Mouse (Mus musculus) hindbrain, embryonic 15.5 days (tissue): ENCODE measurements around the gene Rasgrp2. TPM values are rescaled to one million over a fixed set of nuclear protein-coding genes. Genes with fewer than 3 reads are reported as not detected.

Source experiments
- ATAC-seq: fragments of 200-750 bp; cut with Nextera tagmentation; 2 replicates; pipeline ENCODE4 v1.8.0; 2017; ENCODE audit warnings: low read depth, moderate number of reproducible peaks, moderate TSS enrichment; ENCODE audit not compliant: low FRiP score
- H3K27ac ChIP-seq: fragments of 300-500 bp; sonication (generic); replicated peaks from 2 replicates; pipeline ENCODE4 v1.5.1; 2015; ENCODE audit warnings: mild to moderate bottlenecking, inconsistent platforms
- H3K27me3 ChIP-seq: fragments of 300-500 bp; sonication (generic); 2 replicates; pipeline ENCODE4 v1.6.1; 2015; ENCODE audit warnings: control low read depth, inconsistent platforms
- H3K36me3 ChIP-seq: fragments of 300-500 bp; sonication (generic); 2 replicates; pipeline ENCODE4 v1.6.1; 2015; ENCODE audit warnings: control low read depth, inconsistent platforms
- H3K4me1 ChIP-seq: fragments of 300-500 bp; sonication (generic); replicated peaks from 2 replicates; pipeline ENCODE4 v1.6.1; 2015; ENCODE audit warnings: control low read depth, inconsistent platforms
- H3K4me2 ChIP-seq: fragments of 300-500 bp; sonication (generic); 2 replicates; pipeline ENCODE4 v1.6.1; 2015; ENCODE audit warnings: moderate library complexity, mild to moderate bottlenecking, inconsistent platforms
- H3K4me3 ChIP-seq: fragments of 300-500 bp; sonication (generic); 2 replicates; pipeline ENCODE4 v1.5.1; 2015; ENCODE audit warnings: mild to moderate bottlenecking, inconsistent platforms
- H3K9ac ChIP-seq: fragments of 300-500 bp; sonication (generic); 2 replicates; pipeline ENCODE4 v1.6.1; 2015; ENCODE audit warnings: inconsistent platforms
- H3K9me3 ChIP-seq: fragments of 300-500 bp; sonication (generic); 2 replicates; pipeline ENCODE4 v1.6.1; 2016; ENCODE audit warnings: control low read depth, inconsistent platforms
- WGBS: fragments of 180-500 bp; shearing (Covaris S2); methylation state at CpG from one replicate; pipeline ENCODE4 v1.1.7; 2015; 5-methylcytosine and 5-hydroxymethylcytosine counted together
- polyA plus RNA-seq: library from polyadenylated mRNA; unstranded; fragments of >200 nt; fragmentation: Nextera tagmentation; extraction: Ambion mirVana; gene quantifications from 2 replicates; pipeline ENCODE4 v1.2.1, GENCODE M21; 2015

Gene Rasgrp2
- polyA plus RNA-seq, 1 experiment from 2014 or later = 140 TPM

GRCm38 (mm10) chr19:6384128-6384527 is 15.0 kb upstream of the Rasgrp2 start, which contains the start of gene Pygm:
Gene Pygm, plus strand, starts transcription at chr19:6384399.
- no peak for ATAC-seq
- peak within 1 kb of the TSS; percentile 38; the same call in 1 of the 2 replicates for H3K27ac ChIP-seq

GRCm38 (mm10) chr19:6384954-6385353 is 14.2 kb upstream of the Rasgrp2 start:
- no peak overlapping the region for H3K4me3 ChIP-seq
- no peak overlapping the region for H3K27ac ChIP-seq
- no peaks in the 10 kb centered on the region for H3K27me3 ChIP-seq
- H3K36me3 ChIP-seq = no peaks in the 10 kb centered on the region
- H3K9me3 ChIP-seq = no peaks in the 10 kb centered on the region
- H3K4me2 ChIP-seq = no peak overlapping the region
- H3K9ac ChIP-seq = no peak overlapping the region
- H3K4me1 ChIP-seq = peaks cover 8% of the 10 kb centered on the region
- ATAC-seq = no peak
- WGBS = 82% methylated on average over 11 of the region's 11 CpGs

More at GRCm38 (mm10) chr19:6384128-6384527, 15.0 kb upstream of the Rasgrp2 start, which contains the start of gene Pygm:
- H3K9ac ChIP-seq = no peak within 1 kb of the TSS
- no peak within 1 kb of the TSS for H3K4me3 ChIP-seq
- H3K4me1 ChIP-seq = no peaks in the 10 kb centered on the region; the same call in 1 of the 2 replicates
- no peaks in the 10 kb centered on the region for H3K36me3 ChIP-seq
- H3K27me3 ChIP-seq = no peaks in the 10 kb centered on the region
- WGBS = 23% methylated on average over 7 of the region's 7 CpGs
- no peaks in the 10 kb centered on the region for H3K9me3 ChIP-seq
- H3K4me2 ChIP-seq = no peak within 1 kb of the TSS

GRCm38 (mm10) chr19:6385419-6385818 is 13.7 kb upstream of the Rasgrp2 start:
- no peak overlapping the region for H3K9ac ChIP-seq
- no peak overlapping the region for H3K27ac ChIP-seq
- no peaks in the 10 kb centered on the region for H3K36me3 ChIP-seq
- H3K4me1 ChIP-seq = peaks cover 11% of the 10 kb centered on the region
- H3K27me3 ChIP-seq = no peaks in the 10 kb centered on the region
- no peak overlapping the region for H3K4me2 ChIP-seq
- 89% methylated on average over 5 of the region's 5 CpGs for WGBS
- ATAC-seq = no peak
- no peak overlapping the region for H3K4me3 ChIP-seq
- H3K9me3 ChIP-seq = no peaks in the 10 kb centered on the region

GRCm38 (mm10) chr19:6385821-6386220 is 13.3 kb upstream of the Rasgrp2 start:
- H3K36me3 ChIP-seq = no peaks in the 10 kb centered on the region
- H3K27ac ChIP-seq = no peak overlapping the region
- H3K9me3 ChIP-seq = no peaks in the 10 kb centered on the region
- no peak overlapping the region for H3K4me2 ChIP-seq
- H3K9ac ChIP-seq = no peak overlapping the region
- H3K27me3 ChIP-seq = no peaks in the 10 kb centered on the region
- H3K4me1 ChIP-seq = peaks cover 11% of the 10 kb centered on the region
- ATAC-seq = no peak
- no peak overlapping the region for H3K4me3 ChIP-seq
- 83% methylated on average over 7 of the region's 7 CpGs for WGBS

GRCm38 (mm10) chr19:6386234-6386633 is 12.9 kb upstream of the Rasgrp2 start:
- no peak for ATAC-seq
- H3K27me3 ChIP-seq = no peaks in the 10 kb centered on the region
- H3K4me1 ChIP-seq = peaks cover 11% of the 10 kb centered on the region
- H3K9ac ChIP-seq = no peak overlapping the region
- no peak overlapping the region for H3K4me2 ChIP-seq
- H3K36me3 ChIP-seq = no peaks in the 10 kb centered on the region
- no peaks in the 10 kb centered on the region for H3K9me3 ChIP-seq
- no peak overlapping the region for H3K4me3 ChIP-seq
- no peak overlapping the region for H3K27ac ChIP-seq
- 63% methylated on average over 9 of the region's 9 CpGs for WGBS

- no peak overlapping the region for H3K9ac ChIP-seq
- H3K4me1 ChIP-seq = peaks cover 11% of the 10 kb centered on the region
- no peak for ATAC-seq
- H3K4me3 ChIP-seq = no peak overlapping the region
- H3K9me3 ChIP-seq = no peaks in the 10 kb centered on the region
- 87% methylated on average over 13 of the region's 13 CpGs for WGBS
- H3K27ac ChIP-seq = no peak overlapping the region
- H3K4me2 ChIP-seq = no peak overlapping the region
- H3K36me3 ChIP-seq = no peaks in the 10 kb centered on the region
- no peaks in the 10 kb centered on the region for H3K27me3 ChIP-seq
Observed at GRCm38 (mm10) chr19:6388006-6388405, 11.1 kb upstream of the Rasgrp2 start.

- 6% methylated on average over 16 of the region's 16 CpGs for WGBS
- Histone ChIP-seq H3K36me3 (no peaks in the 10 kb centered on the region), H3K9me3 (no peaks in the 10 kb centered on the region), H3K4me1 (peaks cover 11% of the 10 kb centered on the region), H3K27ac (no peak overlapping the region), H3K4me3 (peak overlapping the region; percentile 34), H3K9ac (peak overlapping the region; percentile 41), H3K4me2 (peak overlapping the region; percentile 63), H3K27me3 (no peaks in the 10 kb centered on the region)
- ATAC-seq = peak; percentile 44
Observed at GRCm38 (mm10) chr19:6389803-6390202, 9.3 kb upstream of the Rasgrp2 start.

GRCm38 (mm10) chr19:6390251-6390650 is 8.9 kb upstream of the Rasgrp2 start:
- no peak overlapping the region for H3K4me3 ChIP-seq
- no peak overlapping the region for H3K9ac ChIP-seq
- 65% methylated on average over 6 of the region's 6 CpGs for WGBS
- no peak for ATAC-seq
- H3K36me3 ChIP-seq = no peaks in the 10 kb centered on the region
- H3K27me3 ChIP-seq = no peaks in the 10 kb centered on the region
- H3K4me2 ChIP-seq = peak overlapping the region; percentile 63
- peaks cover 11% of the 10 kb centered on the region for H3K4me1 ChIP-seq
- no peak overlapping the region for H3K27ac ChIP-seq
- no peaks in the 10 kb centered on the region for H3K9me3 ChIP-seq

- Histone ChIP-seq H3K27ac (no peak overlapping the region), H3K4me1 (peaks cover 11% of the 10 kb centered on the region), H3K9me3 (no peaks in the 10 kb centered on the region), H3K4me3 (no peak overlapping the region), H3K4me2 (no peak overlapping the region), H3K27me3 (no peaks in the 10 kb centered on the region), H3K9ac (no peak overlapping the region), H3K36me3 (no peaks in the 10 kb centered on the region)
- 95% methylated on average over 14 of the region's 14 CpGs for WGBS
- no peak for ATAC-seq
Observed at GRCm38 (mm10) chr19:6392743-6393393, 6.3 kb upstream of the Rasgrp2 start.

GRCm38 (mm10) chr19:6393637-6394036 is 5.5 kb upstream of the Rasgrp2 start:
- peaks cover 18% of the 10 kb centered on the region for H3K4me1 ChIP-seq
- H3K27me3 ChIP-seq = no peaks in the 10 kb centered on the region
- WGBS = 90% methylated on average over 16 of the region's 16 CpGs
- H3K4me2 ChIP-seq = no peak overlapping the region
- no peak overlapping the region for H3K27ac ChIP-seq
- no peak overlapping the region for H3K4me3 ChIP-seq
- no peaks in the 10 kb centered on the region for H3K9me3 ChIP-seq
- no peak overlapping the region for H3K9ac ChIP-seq
- ATAC-seq = no peak
- no peaks in the 10 kb centered on the region for H3K36me3 ChIP-seq

- Histone ChIP-seq H3K9me3 (no peaks in the 10 kb centered on the region), H3K9ac (no peak overlapping the region), H3K4me1 (peaks cover 32% of the 10 kb centered on the region), H3K36me3 (no peaks in the 10 kb centered on the region), H3K27me3 (no peaks in the 10 kb centered on the region), H3K4me3 (no peak overlapping the region), H3K27ac (no peak overlapping the region), H3K4me2 (no peak overlapping the region)
- WGBS = 88% methylated on average over 5 of the region's 5 CpGs
- no peak for ATAC-seq
Observed at GRCm38 (mm10) chr19:6396237-6396636, 2.9 kb upstream of the Rasgrp2 start.

- ATAC-seq = no peak
- H3K27ac ChIP-seq = 0 out of 2 replicates have a peak overlapping the region, but pooled peaks have one; percentile 82
- peak overlapping the region; percentile 99 for H3K4me2 ChIP-seq
- H3K27me3 ChIP-seq = 0 out of 2 replicates have a peak, but pooled peaks cover 3% of the 10 kb centered on the region
- H3K4me1 ChIP-seq = peaks cover 45% of the 10 kb centered on the region
- 87% methylated on average over 22 of the region's 22 CpGs for WGBS
- no peaks in the 10 kb centered on the region for H3K9me3 ChIP-seq
- H3K9ac ChIP-seq = no peak overlapping the region
- no peaks in the 10 kb centered on the region for H3K36me3 ChIP-seq
- H3K4me3 ChIP-seq = no peak overlapping the region; the same call in 1 of the 2 replicates
Observed at GRCm38 (mm10) chr19:6397582-6398249, 1.4 kb upstream of the Rasgrp2 start.
